Mouse (Mus musculus): Measurements from ENCODE around the gene Tmem145. TPM values are rescaled to one million over a fixed set of nuclear protein-coding genes. Genes with fewer than 3 reads are reported as not detected.
A peak's percentile ranks its signal among the peaks of the same experiment; 100 is the strongest.

The Tmem145 gene
- polyA plus RNA-seq, 1 experiment from 2014 or later: 0.67 TPM

- Histone ChIP-seq H3K4me2 (replicated peaks; ENCODE audit: low read depth) (peak within 1 kb of the TSS; percentile 98), H3K4me1 (replicated peaks; ENCODE audit: control insufficient read depth, insufficient read depth) (no peaks in the 10 kb centered on the region), H3K4me3 (ENCODE audit: low read depth, low read length) (peak within 1 kb of the TSS; percentile 84), H3K36me3 (ENCODE audit: control insufficient read depth, insufficient read depth, low read length) (peaks cover 16% of the 10 kb centered on the region), H3K27ac (replicated peaks) (peak within 1 kb of the TSS; percentile 95), H3K9ac (ENCODE audit: low read length) (peak within 1 kb of the TSS; percentile 81), H3K27me3 (ENCODE audit: control insufficient read depth, insufficient read depth, low read length) (no peaks in the 10 kb centered on the region), H3K9me3 (ENCODE audit: control insufficient read depth, low read length) (no peaks in the 10 kb centered on the region)
- peak; percentile 94 for ATAC-seq (ENCODE audit: low FRiP score, low TSS enrichment)
- no peak for TF ChIP-seq EP300 (optimal IDR thresholded peaks at IDR 0.05)
- TF ChIP-seq CTCF (IDR thresholded peaks at IDR 0.05; ENCODE audit: low read depth): peak; percentile 64
- peak; percentile 92 for DNase-seq (ENCODE audit: low spot score)
- under 1% methylated on average over 47 of the region's 52 CpGs for WGBS
Observed at GRCm38 (mm10) chr7:25297454-25298325, 8.2 kb upstream of the Tmem145 start, which contains the start of gene Pafah1b3. TSS of gene Pafah1b3 (minus strand) at chr7:25297986.

GRCm38 (mm10) chr7:25301063-25301462 is 4.8 kb upstream of the Tmem145 start, which contains the start of gene Prr19:
TSS of gene Prr19 (plus strand) at chr7:25301411.
- peaks cover 3% of the 10 kb centered on the region; the same call in 1 of the 2 replicates for H3K4me1 ChIP-seq (replicated peaks; ENCODE audit: control insufficient read depth, insufficient read depth)

GRCm38 (mm10) chr7:25303003-25303684 is 2.8 kb upstream of the Tmem145 start:
- no peak for TF ChIP-seq CTCF (IDR thresholded peaks at IDR 0.05; ENCODE audit: low read depth)
- TF ChIP-seq EP300 (optimal IDR thresholded peaks at IDR 0.05): no peak
- H3K36me3 ChIP-seq (ENCODE audit: control insufficient read depth, insufficient read depth, low read length): no peaks in the 10 kb centered on the region
- H3K27me3 ChIP-seq (ENCODE audit: control insufficient read depth, insufficient read depth, low read length): no peaks in the 10 kb centered on the region
- H3K4me2 ChIP-seq (replicated peaks; ENCODE audit: low read depth): no peak overlapping the region
- DNase-seq (ENCODE audit: low spot score): no peak
- peaks cover 5% of the 10 kb centered on the region; the same call in 1 of the 2 replicates for H3K4me1 ChIP-seq (replicated peaks; ENCODE audit: control insufficient read depth, insufficient read depth)
- no peaks in the 10 kb centered on the region for H3K9me3 ChIP-seq (ENCODE audit: control insufficient read depth, low read length)
- no peak overlapping the region for H3K4me3 ChIP-seq (ENCODE audit: low read depth, low read length)
- 56% methylated on average over 9 of the region's 9 CpGs for WGBS
- ATAC-seq (ENCODE audit: low FRiP score, low TSS enrichment): no peak
- no peak overlapping the region for H3K27ac ChIP-seq (replicated peaks)
- H3K9ac ChIP-seq (ENCODE audit: low read length): no peak overlapping the region

More at GRCm38 (mm10) chr7:25301063-25301462, 4.8 kb upstream of the Tmem145 start, which contains the start of gene Prr19:
- H3K36me3 ChIP-seq (ENCODE audit: control insufficient read depth, insufficient read depth, low read length): no peaks in the 10 kb centered on the region
- no peak within 1 kb of the TSS for H3K9ac ChIP-seq (ENCODE audit: low read length)
- TF ChIP-seq CTCF (IDR thresholded peaks at IDR 0.05; ENCODE audit: low read depth): no peak
- TF ChIP-seq EP300 (optimal IDR thresholded peaks at IDR 0.05): no peak
- H3K9me3 ChIP-seq (ENCODE audit: control insufficient read depth, low read length): no peaks in the 10 kb centered on the region
- ATAC-seq (ENCODE audit: low FRiP score, low TSS enrichment) (no peak), DNase-seq (ENCODE audit: low spot score) (peak; percentile 58)
- H3K27me3 ChIP-seq (ENCODE audit: control insufficient read depth, insufficient read depth, low read length): no peaks in the 10 kb centered on the region
- H3K4me2 ChIP-seq (replicated peaks; ENCODE audit: low read depth): no peak within 1 kb of the TSS
- H3K27ac ChIP-seq (replicated peaks): no peak within 1 kb of the TSS
- H3K4me3 ChIP-seq (ENCODE audit: low read depth, low read length): no peak within 1 kb of the TSS
- 57% methylated on average over 18 of the region's 19 CpGs for WGBS

- Histone ChIP-seq H3K27me3 (ENCODE audit: control insufficient read depth, insufficient read depth, low read length) (no peaks in the 10 kb centered on the region), H3K4me3 (ENCODE audit: low read depth, low read length) (no peak overlapping the region), H3K9me3 (ENCODE audit: control insufficient read depth, low read length) (no peaks in the 10 kb centered on the region), H3K4me1 (replicated peaks; ENCODE audit: control insufficient read depth, insufficient read depth) (peaks cover 5% of the 10 kb centered on the region; the same call in 1 of the 2 replicates), H3K4me2 (replicated peaks; ENCODE audit: low read depth) (no peak overlapping the region), H3K36me3 (ENCODE audit: control insufficient read depth, insufficient read depth, low read length) (no peaks in the 10 kb centered on the region), H3K9ac (ENCODE audit: low read length) (no peak overlapping the region), H3K27ac (replicated peaks) (no peak overlapping the region)
- WGBS: 73% methylated on average over 3 of the region's 3 CpGs
- DNase-seq (ENCODE audit: low spot score): no peak
- TF ChIP-seq CTCF (IDR thresholded peaks at IDR 0.05; ENCODE audit: low read depth) (no peak), EP300 (optimal IDR thresholded peaks at IDR 0.05) (no peak)
- no peak for ATAC-seq (ENCODE audit: low FRiP score, low TSS enrichment)
Observed at GRCm38 (mm10) chr7:25303685-25304006, 2.3 kb upstream of the Tmem145 start.

GRCm38 (mm10) chr7:25305481-25305880 is 425 bp upstream of the Tmem145 start:
- DNase-seq (ENCODE audit: low spot score): no peak
- H3K9ac ChIP-seq (ENCODE audit: low read length): no peak overlapping the region
- no peaks in the 10 kb centered on the region for H3K36me3 ChIP-seq (ENCODE audit: control insufficient read depth, insufficient read depth, low read length)
- H3K9me3 ChIP-seq (ENCODE audit: control insufficient read depth, low read length): no peaks in the 10 kb centered on the region
- no peaks in the 10 kb centered on the region for H3K27me3 ChIP-seq (ENCODE audit: control insufficient read depth, insufficient read depth, low read length)
- H3K4me3 ChIP-seq (ENCODE audit: low read depth, low read length): peak overlapping the region; percentile 44
- peak overlapping the region; percentile 84 for H3K4me2 ChIP-seq (replicated peaks; ENCODE audit: low read depth)
- H3K4me1 ChIP-seq (replicated peaks; ENCODE audit: control insufficient read depth, insufficient read depth): peaks cover 5% of the 10 kb centered on the region; the same call in 1 of the 2 replicates
- TF ChIP-seq CTCF (IDR thresholded peaks at IDR 0.05; ENCODE audit: low read depth) (no peak), EP300 (optimal IDR thresholded peaks at IDR 0.05) (no peak)
- WGBS: 2% methylated on average over 2 of the region's 2 CpGs
- no peak for ATAC-seq (ENCODE audit: low FRiP score, low TSS enrichment)
- no peak overlapping the region for H3K27ac ChIP-seq (replicated peaks)

All from stomach, postnatal 0 days (tissue).